Mouse (Mus musculus) erythroblast, embryonic 14.5 days (primary cell): Measurements from ENCODE around the gene Smgc.

Experiments used
- GATA1 ChIP-seq: IDR thresholded peaks from 2 replicates; pipeline ENCODE4 v1.6.1; 2012; ENCODE audit warnings: low read length, inconsistent platforms, mixed read lengths
- TAL1 ChIP-seq: IDR thresholded peaks from 3 replicates; pipeline ENCODE4 v1.6.1; 2012; ENCODE audit warnings: low read length, inconsistent platforms, mixed read lengths

DNA sequence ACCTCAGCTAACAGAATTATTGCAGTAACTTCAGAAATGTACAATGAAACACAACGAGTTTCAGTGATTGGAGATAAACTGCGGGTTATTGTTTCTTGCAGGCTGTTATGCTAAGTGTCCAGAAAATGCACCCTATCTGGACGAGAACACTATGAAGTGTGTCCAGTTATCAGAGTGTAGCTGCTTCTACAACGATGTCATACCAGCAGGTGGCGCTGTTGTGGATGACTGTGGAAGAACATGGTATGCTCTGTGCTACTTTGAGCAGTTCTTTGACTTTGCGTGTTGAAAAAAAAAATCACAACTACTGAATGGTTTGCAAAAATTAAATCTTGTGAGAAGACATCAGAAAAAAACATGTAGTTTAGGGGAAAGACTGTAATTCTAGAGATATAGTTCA is 62.2 kb downstream of the Smgc start:
- no peak for TF ChIP-seq TAL1
- TF ChIP-seq GATA1: no peak
